ENCODE assay signal across 22 mouse cellular contexts in genomic region chr13:33090546-33090945, GRCm38 (mm10). TPM values are rescaled to one million over a fixed set of nuclear protein-coding genes. Genes with fewer than 3 reads are reported as not detected.
DNase-seq lines count a peak whose midpoint lies in the region.
"Had no signal": no experiment of that assay in that cellular context is flagged by ENCODE, and none has a peak within 500 bp of the region (broad histone marks: within the 10 kb centered on the region; RNA-seq: fewer than 3 reads in every experiment).

No protein-coding gene starts in this region.

- peak; percentile 67 to 83 for DNase-seq in frontal cortex, adult 2 months (ENCODE audit: extremely low spot score in 1 of 2, low spot score in 1 of 2)
- no peak for DNase-seq in frontal cortex, postnatal 10 days (ENCODE audit: low spot score in 2 of 2)
- peak; percentile 46 to 57 for DNase-seq in right cerebral cortex, adult 2 months (ENCODE audit: low spot score in 2 of 2)
- no peak for DNase-seq in right cerebral cortex, postnatal 14 days
- peak; percentile 26 for DNase-seq in adipocyte (ENCODE audit: low spot score)
- no peak for DNase-seq in heart, postnatal 14 days
- no peak for DNase-seq in gastrocnemius, postnatal 4 days (ENCODE audit: low spot score in 2 of 2)
- DNase-seq in gastrocnemius, adult 8-10 months (ENCODE audit: low spot score in 2 of 2), result no peak
- DNase-seq: B cell, adult 2 months; cerebellum, adult 2 months; cerebellum, postnatal 36 days; kidney, adult 18-20 months; lung, embryonic 14.5 days; lung, postnatal 36 days; spleen, adult 18-20 months; thymus, adult 18-20 months; thymus, postnatal 4 days had no signal

- intact Hi-C loops in heart, postnatal 14 days (cut with DNase I), result no loop called here

RNA-seq across cellular contexts. Expression of gene Serpinb1b, which starts 12.2 kb away (rescaled TPM):
- polyA plus RNA-seq in frontal cortex, adult 2 months (2012; rRNA removed), result 0.50 and 0.74 TPM in 2 replicates
- total RNA-seq in heart, postnatal 14 days (2021), result not detected
- total RNA-seq in gastrocnemius, postnatal 4 days (2021), result under 1 TPM; 0.22 to 0.36 TPM
- total RNA-seq in gastrocnemius, adult 8-10 months (2022), result not detected
- total RNA-seq: megakaryocyte-erythroid progenitor cell, adult 5-6 weeks had no signal
- polyA plus RNA-seq: heart, embryonic 10.5 days; heart, postnatal 0 days; kidney, postnatal 0 days; liver, embryonic 12.5 days had no signal

Comparison
In these comparisons a context has a peak if more than half of its experiments do, and no peak if none do; other contexts are left out.
1. DNase-seq: peak in frontal cortex, adult 2 months (2 of 2), right cerebral cortex, adult 2 months (2 of 2) and adipocyte (single experiment); none in frontal cortex, postnatal 10 days (0 of 2), right cerebral cortex, postnatal 14 days (single experiment), heart, postnatal 14 days (0 of 2), gastrocnemius, postnatal 4 days (0 of 2) and gastrocnemius, adult 8-10 months (0 of 2).